Mouse (Mus musculus): Measurements from ENCODE around the gene Esrrg. TPM values are rescaled to one million over a fixed set of nuclear protein-coding genes. Genes with fewer than 3 reads are reported as not detected.
A peak's percentile ranks its signal among the peaks of the same experiment; 100 is the strongest.

The Esrrg gene
- polyA plus RNA-seq, 1 experiment from 2014 or later = 31.6 TPM

GRCm38 (mm10) chr1:187710434-187710948 is 101.9 kb downstream of the Esrrg start:
- no peak overlapping the region for H3K4me3 ChIP-seq (replicated peaks)
- no peaks in the 10 kb centered on the region for H3K27me3 ChIP-seq (replicated peaks)
- WGBS = 56% methylated on average over 8 of the region's 8 CpGs
- H3K9me3 ChIP-seq (replicated peaks) = no peaks in the 10 kb centered on the region
- H3K36me3 ChIP-seq = no peaks in the 10 kb centered on the region
- H3K9ac ChIP-seq (replicated peaks) = no peak overlapping the region
- H3K27ac ChIP-seq (replicated peaks) = no peak overlapping the region
- H3K4me2 ChIP-seq = no peak overlapping the region
- H3K4me1 ChIP-seq = peaks cover 4% of the 10 kb centered on the region; the same call in 1 of the 2 replicates
- ATAC-seq (ENCODE audit: low FRiP score) = no peak

DNA sequence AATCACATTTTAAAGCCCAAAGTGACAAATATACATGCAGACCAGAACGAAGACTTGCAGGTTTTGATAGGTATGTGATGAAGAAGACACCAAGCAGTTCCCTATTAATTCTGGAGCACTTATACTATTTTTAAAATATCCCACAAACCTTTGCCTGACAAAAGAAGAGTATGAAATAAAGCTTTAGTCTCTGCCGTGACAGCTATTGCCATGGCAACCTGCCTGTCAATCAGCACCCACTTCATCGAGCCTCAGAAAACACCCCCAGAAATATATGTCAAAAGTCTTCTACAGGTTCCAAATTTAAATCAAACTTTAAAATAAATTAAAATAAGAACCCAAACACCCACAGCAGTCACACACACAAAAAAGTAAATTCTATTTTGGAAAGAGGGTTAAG is 112.4 kb downstream of the Esrrg start:
- 72% methylated on average over 3 of the region's 3 CpGs for WGBS
- Histone ChIP-seq H3K4me3 (replicated peaks) (no peak overlapping the region), H3K4me2 (no peak overlapping the region), H3K27ac (replicated peaks) (no peak overlapping the region), H3K4me1 (no peaks in the 10 kb centered on the region), H3K9me3 (replicated peaks) (no peaks in the 10 kb centered on the region), H3K36me3 (no peaks in the 10 kb centered on the region), H3K27me3 (replicated peaks) (no peaks in the 10 kb centered on the region), H3K9ac (replicated peaks) (no peak overlapping the region)
- no peak for ATAC-seq (ENCODE audit: low FRiP score)

- H3K4me2 ChIP-seq = no peak overlapping the region
- no peaks in the 10 kb centered on the region for H3K4me1 ChIP-seq
- no peaks in the 10 kb centered on the region for H3K36me3 ChIP-seq
- 60% methylated on average over 9 of the region's 9 CpGs for WGBS
- no peaks in the 10 kb centered on the region for H3K27me3 ChIP-seq (replicated peaks)
- no peak overlapping the region for H3K4me3 ChIP-seq (replicated peaks)
- no peaks in the 10 kb centered on the region for H3K9me3 ChIP-seq (replicated peaks)
- H3K9ac ChIP-seq (replicated peaks) = no peak overlapping the region
- H3K27ac ChIP-seq (replicated peaks) = no peak overlapping the region
- no peak for ATAC-seq (ENCODE audit: low FRiP score)
Observed at GRCm38 (mm10) chr1:187722016-187722415, 113.4 kb downstream of the Esrrg start.

- Histone ChIP-seq H3K27me3 (replicated peaks) (no peaks in the 10 kb centered on the region), H3K4me2 (no peak overlapping the region), H3K4me3 (replicated peaks) (no peak overlapping the region), H3K27ac (replicated peaks) (no peak overlapping the region), H3K9me3 (replicated peaks) (no peaks in the 10 kb centered on the region), H3K4me1 (no peaks in the 10 kb centered on the region), H3K9ac (replicated peaks) (no peak overlapping the region), H3K36me3 (no peaks in the 10 kb centered on the region)
- ATAC-seq (ENCODE audit: low FRiP score) = no peak
- WGBS = 6% methylated on average over 1 of the region's 1 CpGs
Observed at GRCm38 (mm10) chr1:187724651-187725050, 116.1 kb downstream of the Esrrg start.

DNA sequence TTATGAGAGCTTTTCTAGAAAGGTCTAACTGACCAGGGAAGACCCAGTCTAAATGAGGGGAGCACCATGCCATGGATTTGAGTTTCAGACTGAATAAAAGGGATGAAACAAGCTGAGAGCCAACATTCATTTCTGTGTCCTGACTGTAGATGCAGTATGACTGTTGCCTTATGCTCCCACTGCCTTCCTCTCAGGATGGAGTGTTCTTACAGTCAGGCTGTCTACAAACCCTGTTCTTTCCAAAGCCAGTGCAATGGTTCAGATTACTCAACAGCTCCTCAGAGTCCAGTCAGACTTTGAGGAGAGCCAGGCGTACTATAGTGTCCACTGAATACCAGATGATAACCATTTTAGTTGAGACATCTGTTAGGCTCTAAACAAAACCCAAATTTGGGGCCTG is 116.8 kb downstream of the Esrrg start:
- Histone ChIP-seq H3K9ac (replicated peaks) (no peak overlapping the region), H3K27me3 (replicated peaks) (no peaks in the 10 kb centered on the region), H3K36me3 (no peaks in the 10 kb centered on the region), H3K4me1 (no peaks in the 10 kb centered on the region), H3K9me3 (replicated peaks) (no peaks in the 10 kb centered on the region), H3K4me2 (no peak overlapping the region), H3K4me3 (replicated peaks) (no peak overlapping the region), H3K27ac (replicated peaks) (no peak overlapping the region)
- 93% methylated on average over 1 of the region's 1 CpGs for WGBS
- no peak for ATAC-seq (ENCODE audit: low FRiP score)

DNA sequence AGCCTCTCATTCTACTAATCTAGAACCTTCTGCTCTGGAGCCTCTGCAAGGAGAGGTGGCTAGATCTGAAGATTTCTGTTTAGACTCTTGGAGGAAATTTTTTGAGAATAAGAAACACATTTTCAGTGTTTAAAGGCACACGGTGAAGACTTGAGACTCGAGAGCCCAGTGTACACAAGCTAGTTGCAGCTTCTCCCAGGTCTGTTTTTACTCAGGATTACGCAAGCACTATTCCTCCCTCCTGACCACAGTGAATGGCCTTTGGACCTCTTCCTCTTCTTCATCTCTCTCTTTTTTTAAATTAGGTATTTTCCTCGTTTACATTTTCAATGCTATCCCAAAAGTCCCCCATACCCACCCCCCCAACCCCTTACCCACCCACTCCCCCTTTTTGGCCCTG is 122.6 kb downstream of the Esrrg start:
- WGBS = 91% methylated on average over 4 of the region's 4 CpGs
- no peak for ATAC-seq (ENCODE audit: low FRiP score)
- H3K4me2 ChIP-seq = no peak overlapping the region

GRCm38 (mm10) chr1:187736507-187736906 is 127.9 kb downstream of the Esrrg start:
- Histone ChIP-seq H3K36me3 (no peaks in the 10 kb centered on the region), H3K4me2 (peak overlapping the region; percentile 5; the same call in 1 of the 2 replicates), H3K9me3 (replicated peaks) (no peaks in the 10 kb centered on the region), H3K27ac (replicated peaks) (no peak overlapping the region), H3K4me1 (peaks cover 10% of the 10 kb centered on the region), H3K9ac (replicated peaks) (no peak overlapping the region), H3K4me3 (replicated peaks) (no peak overlapping the region), H3K27me3 (replicated peaks) (no peaks in the 10 kb centered on the region)
- WGBS = 50% methylated on average over 14 of the region's 14 CpGs
- ATAC-seq (ENCODE audit: low FRiP score) = no peak

More for the DNA sequence above, 122.6 kb downstream of the Esrrg start:
- Histone ChIP-seq H3K9ac (replicated peaks) (no peak overlapping the region), H3K27me3 (replicated peaks) (no peaks in the 10 kb centered on the region), H3K9me3 (replicated peaks) (no peaks in the 10 kb centered on the region), H3K4me3 (replicated peaks) (no peak overlapping the region), H3K27ac (replicated peaks) (no peak overlapping the region), H3K36me3 (no peaks in the 10 kb centered on the region), H3K4me1 (no peaks in the 10 kb centered on the region)

GRCm38 (mm10) chr1:187737296-187737695 is 128.7 kb downstream of the Esrrg start:
- 87% methylated on average over 7 of the region's 7 CpGs for WGBS
- Histone ChIP-seq H3K36me3 (no peaks in the 10 kb centered on the region), H3K4me3 (replicated peaks) (no peak overlapping the region), H3K4me2 (no peak overlapping the region), H3K9ac (replicated peaks) (no peak overlapping the region), H3K27me3 (replicated peaks) (no peaks in the 10 kb centered on the region), H3K4me1 (peaks cover 10% of the 10 kb centered on the region), H3K9me3 (replicated peaks) (no peaks in the 10 kb centered on the region), H3K27ac (replicated peaks) (no peak overlapping the region)
- no peak for ATAC-seq (ENCODE audit: low FRiP score)

GRCm38 (mm10) chr1:187740531-187740930 is 131.9 kb downstream of the Esrrg start:
- 91% methylated on average over 12 of the region's 12 CpGs for whole genome bisulfite sequencing
- no peaks in the 10 kb centered on the region for H3K36me3 ChIP-seq
- no peak overlapping the region for H3K4me3 ChIP-seq (replicated peaks)
- H3K9ac ChIP-seq (replicated peaks) = no peak overlapping the region
- no peaks in the 10 kb centered on the region for H3K27me3 ChIP-seq (replicated peaks)
- H3K27ac ChIP-seq (replicated peaks) = no peak overlapping the region
- H3K4me1 ChIP-seq = peaks cover 10% of the 10 kb centered on the region
- H3K4me2 ChIP-seq = no peak overlapping the region
- no peak for ATAC-seq (ENCODE audit: low FRiP score)
- no peaks in the 10 kb centered on the region for H3K9me3 ChIP-seq (replicated peaks)

- Histone ChIP-seq H3K27me3 (replicated peaks) (no peaks in the 10 kb centered on the region), H3K4me1 (peaks cover 10% of the 10 kb centered on the region), H3K4me3 (replicated peaks) (no peak overlapping the region), H3K27ac (replicated peaks) (no peak overlapping the region), H3K9ac (replicated peaks) (no peak overlapping the region), H3K4me2 (no peak overlapping the region), H3K9me3 (replicated peaks) (no peaks in the 10 kb centered on the region), H3K36me3 (no peaks in the 10 kb centered on the region)
- ATAC-seq (ENCODE audit: low FRiP score) = no peak
- 93% methylated on average over 7 of the region's 7 CpGs for WGBS
Observed at GRCm38 (mm10) chr1:187741306-187741705, 132.7 kb downstream of the Esrrg start.

- Histone ChIP-seq H3K4me3 (replicated peaks) (no peak overlapping the region), H3K4me1 (peaks cover 4% of the 10 kb centered on the region), H3K9ac (replicated peaks) (no peak overlapping the region), H3K4me2 (no peak overlapping the region), H3K27ac (replicated peaks) (no peak overlapping the region), H3K9me3 (replicated peaks) (no peaks in the 10 kb centered on the region), H3K27me3 (replicated peaks) (no peaks in the 10 kb centered on the region), H3K36me3 (no peaks in the 10 kb centered on the region)
- ATAC-seq (ENCODE audit: low FRiP score) = no peak
- 76% methylated on average over 8 of the region's 8 CpGs for WGBS
Observed at GRCm38 (mm10) chr1:187742071-187742470, 133.5 kb downstream of the Esrrg start.

GRCm38 (mm10) chr1:187749294-187749693 is 140.7 kb downstream of the Esrrg start:
- no peaks in the 10 kb centered on the region for H3K9me3 ChIP-seq (replicated peaks)
- no peaks in the 10 kb centered on the region for H3K27me3 ChIP-seq (replicated peaks)
- no peak overlapping the region for H3K9ac ChIP-seq (replicated peaks)
- H3K4me2 ChIP-seq = no peak overlapping the region
- 93% methylated on average over 3 of the region's 3 CpGs for WGBS
- H3K4me3 ChIP-seq (replicated peaks) = no peak overlapping the region
- no peak for ATAC-seq (ENCODE audit: low FRiP score)
- H3K36me3 ChIP-seq = no peaks in the 10 kb centered on the region
- H3K4me1 ChIP-seq = no peaks in the 10 kb centered on the region
- no peak overlapping the region for H3K27ac ChIP-seq (replicated peaks)

GRCm38 (mm10) chr1:187749931-187750330 is 141.3 kb downstream of the Esrrg start:
- H3K4me3 ChIP-seq (replicated peaks) = no peak overlapping the region
- H3K27me3 ChIP-seq (replicated peaks) = no peaks in the 10 kb centered on the region
- no peak overlapping the region for H3K27ac ChIP-seq (replicated peaks)
- no peak overlapping the region for H3K4me2 ChIP-seq
- no peak for ATAC-seq (ENCODE audit: low FRiP score)
- 44% methylated on average over 5 of the region's 5 CpGs for WGBS
- no peak overlapping the region for H3K9ac ChIP-seq (replicated peaks)
- H3K9me3 ChIP-seq (replicated peaks) = no peaks in the 10 kb centered on the region
- no peaks in the 10 kb centered on the region for H3K36me3 ChIP-seq
- no peaks in the 10 kb centered on the region for H3K4me1 ChIP-seq
